Mouse (Mus musculus) c-Kit-negative CD71-positive TER-119-positive erythroid progenitor cells, embryonic 14.5 days (primary cell): ENCODE results near the gene Enox1.

ENCODE experiments used
- DNase-seq: peaks from one replicate; pipeline ENCODE4 v3.0.0-alpha.2; 2013; ENCODE audit warnings: low read depth, low spot score

Enox1 gene

DNA sequence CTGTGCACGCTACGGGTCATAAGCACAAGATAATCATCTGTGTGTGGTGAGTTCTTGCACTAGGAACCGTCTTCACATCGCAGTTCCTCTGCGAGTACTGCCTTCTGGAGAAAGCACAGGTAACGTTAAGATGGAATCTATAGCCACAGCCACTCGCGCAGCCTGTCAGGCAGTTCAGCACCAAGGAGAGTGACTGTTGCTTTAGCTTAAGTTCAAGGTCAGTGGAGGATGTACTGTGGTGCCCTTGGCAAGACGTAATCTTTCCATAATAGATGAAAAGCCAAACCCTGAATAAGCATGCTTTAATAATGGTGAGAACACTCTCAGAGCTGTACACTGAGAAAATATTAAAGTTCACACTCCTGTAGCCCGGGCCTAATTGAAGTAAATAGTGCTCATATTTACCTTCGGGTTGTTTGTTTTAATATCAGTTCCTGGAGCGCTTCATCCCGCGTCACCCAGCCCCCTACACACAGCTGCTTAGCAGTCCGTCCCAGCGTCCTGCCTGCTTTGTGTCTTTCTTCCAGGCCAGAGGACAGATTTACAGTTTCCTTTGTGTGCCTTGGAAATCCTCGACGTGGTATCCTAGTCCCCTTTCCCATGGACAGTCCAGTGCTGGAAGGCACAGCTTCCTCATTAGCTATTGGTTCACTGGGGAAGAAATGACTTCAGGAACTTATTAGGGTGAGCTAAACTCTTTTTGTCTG lies 38.9 kb downstream of the Enox1 start:
- no peak for DNase-seq

DNA sequence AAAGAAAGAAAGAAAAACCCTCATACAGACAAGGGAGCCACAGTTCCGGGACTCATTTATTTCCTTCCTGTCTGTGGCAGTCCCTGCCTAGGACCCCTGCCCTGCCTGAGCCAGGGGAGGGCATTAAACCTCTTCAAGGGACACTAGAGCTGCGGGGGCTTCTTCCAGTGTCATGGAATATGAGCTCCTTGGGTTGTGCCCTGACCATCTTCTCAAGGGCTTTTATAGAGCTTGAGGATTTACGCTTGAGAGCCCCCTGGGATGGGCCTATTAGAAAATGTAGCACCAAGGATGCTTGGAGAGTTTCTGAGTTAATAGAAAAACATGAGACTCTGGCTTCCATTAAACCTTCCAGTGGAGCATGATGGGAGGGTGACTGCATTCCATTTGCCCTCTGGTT lies 39.7 kb downstream of the Enox1 start:
- no peak for DNase-seq

DNA sequence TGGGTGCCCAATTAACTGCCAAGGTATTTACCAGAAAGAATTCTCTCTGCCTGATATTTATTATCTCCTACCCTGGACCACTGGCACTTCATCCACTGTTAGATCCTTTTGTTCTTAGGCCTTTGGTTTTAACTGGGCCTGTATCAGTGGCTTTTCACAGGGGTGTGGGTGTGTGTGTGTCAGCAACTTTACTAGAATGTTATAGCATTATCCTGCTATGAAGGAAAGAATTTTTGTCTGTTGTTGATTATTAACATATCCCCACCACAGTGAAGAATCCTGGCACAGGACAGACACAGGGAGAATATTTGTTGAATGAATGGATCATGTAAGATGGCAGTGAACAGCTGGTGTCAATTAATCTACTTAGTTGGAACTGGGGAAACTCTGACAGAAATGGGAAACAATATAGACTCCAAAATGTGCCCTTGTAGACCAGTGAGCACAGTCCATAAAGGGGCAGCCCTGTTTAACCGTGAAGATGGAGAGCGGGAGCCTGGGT lies 40.9 kb downstream of the Enox1 start:
- no peak for DNase-seq

- no peak for DNase-seq
Measured at GRCm38 (mm10) chr14:77210889-77211288, 54.3 kb downstream of the Enox1 start.

DNA sequence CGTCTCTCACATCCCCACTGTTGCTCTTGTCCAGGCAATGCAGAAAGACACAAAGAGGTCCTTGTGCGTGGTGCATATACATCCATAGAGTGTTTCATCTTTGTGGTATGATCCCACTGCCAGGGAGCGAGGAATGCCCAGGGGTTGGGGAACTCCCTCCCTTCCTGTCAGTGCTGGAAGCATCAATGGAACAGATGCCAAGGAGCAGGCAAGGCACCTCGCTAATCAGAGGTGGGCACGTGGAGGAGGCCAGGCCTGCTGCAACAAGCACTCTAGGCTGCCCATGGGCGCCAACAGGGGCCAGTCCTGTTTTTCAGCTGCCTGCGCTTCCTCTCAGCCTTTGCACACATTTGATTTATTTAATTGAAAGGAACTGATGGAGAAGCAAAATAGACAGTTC lies 56.6 kb downstream of the Enox1 start:
- no peak for DNase-seq

DNA sequence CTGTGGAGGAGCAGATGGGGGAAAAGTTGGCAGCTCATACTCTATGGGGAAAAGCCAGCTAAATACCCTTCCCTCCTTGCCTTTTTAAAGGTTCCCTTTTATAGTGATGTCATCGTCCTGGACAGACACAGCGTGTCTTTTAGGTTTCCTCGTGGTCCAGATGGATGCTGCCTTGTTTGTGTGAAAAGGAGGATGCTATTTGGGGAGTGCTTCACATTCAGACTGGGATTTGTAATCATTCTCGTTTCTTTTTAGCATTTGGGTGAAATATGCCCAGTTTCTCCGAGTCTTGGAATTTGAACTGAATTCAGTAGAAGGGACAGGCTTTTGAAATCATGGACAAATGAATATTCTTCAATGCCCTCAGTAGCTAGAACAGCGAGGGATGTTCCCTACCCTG lies 58.3 kb downstream of the Enox1 start:
- DNase-seq = no peak

GRCm38 (mm10) chr14:77225346-77225745 lies 68.8 kb downstream of the Enox1 start:
- no peak for DNase-seq

- DNase-seq = no peak
Measured at GRCm38 (mm10) chr14:77238811-77239210, 82.2 kb downstream of the Enox1 start.

GRCm38 (mm10) chr14:77239360-77239759 lies 82.8 kb downstream of the Enox1 start:
- DNase-seq = no peak

- no peak for DNase-seq
Measured at GRCm38 (mm10) chr14:77246977-77247376, 90.4 kb downstream of the Enox1 start.

DNA sequence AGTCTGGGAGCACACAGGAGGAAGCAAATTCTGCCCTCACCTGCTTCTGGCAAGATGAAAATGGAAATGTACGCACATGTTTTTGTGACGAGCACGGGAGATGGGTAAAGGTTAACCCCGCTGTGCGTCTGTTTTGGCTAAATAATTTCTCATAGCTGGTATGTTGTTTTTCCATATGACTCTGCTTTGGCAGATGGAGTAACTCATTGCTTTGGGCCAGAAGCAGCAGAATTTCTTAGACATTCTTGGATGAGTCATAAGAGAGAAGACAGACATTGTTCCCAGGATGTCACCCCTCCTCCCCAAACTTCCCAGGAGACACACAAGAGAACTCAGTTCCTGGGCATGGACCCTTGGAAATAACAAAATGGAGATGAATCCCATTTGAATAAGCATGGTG lies 91.9 kb downstream of the Enox1 start:
- DNase-seq = no peak

GRCm38 (mm10) chr14:77248946-77249345 lies 92.4 kb downstream of the Enox1 start:
- no peak for DNase-seq

- no peak for DNase-seq
Measured at GRCm38 (mm10) chr14:77250652-77251238, 94.2 kb downstream of the Enox1 start.

GRCm38 (mm10) chr14:77255201-77255600 lies 98.6 kb downstream of the Enox1 start:
- no peak for DNase-seq

- DNase-seq = no peak
Measured at GRCm38 (mm10) chr14:77255711-77256110, 99.1 kb downstream of the Enox1 start.

GRCm38 (mm10) chr14:77256943-77257342 lies 100.4 kb downstream of the Enox1 start:
- DNase-seq = no peak

- no peak for DNase-seq
Measured at GRCm38 (mm10) chr14:77257461-77257860, 100.9 kb downstream of the Enox1 start.

DNA sequence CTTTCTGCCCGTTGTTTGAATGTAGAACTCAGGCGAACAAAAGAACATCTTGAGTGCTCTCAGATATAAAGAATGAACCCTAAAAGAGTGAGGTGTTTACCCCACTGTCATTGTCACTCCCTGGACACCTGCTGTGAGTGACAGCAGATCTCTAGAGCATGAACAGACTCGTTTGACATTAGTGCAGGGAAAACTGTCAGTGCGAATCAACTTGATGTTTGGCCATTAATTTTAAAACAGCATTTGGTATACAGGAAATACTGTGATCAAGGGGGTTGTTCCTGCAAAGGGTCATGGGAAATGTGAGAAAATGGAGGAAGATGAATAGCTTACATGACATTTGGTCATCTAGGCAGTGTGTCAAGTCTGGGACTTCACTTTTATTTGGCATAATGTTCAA lies 101.6 kb downstream of the Enox1 start:
- DNase-seq = no peak

DNA sequence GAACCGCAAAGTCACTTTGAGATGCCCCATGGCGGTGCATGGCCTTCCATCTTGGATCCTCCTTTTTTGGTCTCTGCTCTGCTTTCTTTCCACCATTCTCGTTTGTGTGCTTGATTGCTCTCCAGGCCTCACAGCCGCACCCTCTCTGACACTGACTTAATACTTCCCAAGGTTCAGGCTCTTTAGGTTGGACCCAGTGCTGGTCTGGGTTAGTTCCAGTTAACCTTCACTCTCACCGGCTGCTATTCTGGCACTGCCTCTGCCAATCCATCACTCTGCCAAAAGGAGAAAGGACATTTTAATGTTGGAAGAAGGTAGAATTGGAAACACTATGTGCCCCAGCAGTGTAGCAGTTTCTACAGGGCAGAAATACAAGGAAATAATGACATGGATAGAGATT lies 103.1 kb downstream of the Enox1 start:
- DNase-seq = no peak

- DNase-seq = no peak
Measured at GRCm38 (mm10) chr14:77260107-77260506, 103.5 kb downstream of the Enox1 start.

GRCm38 (mm10) chr14:77266805-77267771 lies 110.5 kb downstream of the Enox1 start:
- no peak for DNase-seq

DNA sequence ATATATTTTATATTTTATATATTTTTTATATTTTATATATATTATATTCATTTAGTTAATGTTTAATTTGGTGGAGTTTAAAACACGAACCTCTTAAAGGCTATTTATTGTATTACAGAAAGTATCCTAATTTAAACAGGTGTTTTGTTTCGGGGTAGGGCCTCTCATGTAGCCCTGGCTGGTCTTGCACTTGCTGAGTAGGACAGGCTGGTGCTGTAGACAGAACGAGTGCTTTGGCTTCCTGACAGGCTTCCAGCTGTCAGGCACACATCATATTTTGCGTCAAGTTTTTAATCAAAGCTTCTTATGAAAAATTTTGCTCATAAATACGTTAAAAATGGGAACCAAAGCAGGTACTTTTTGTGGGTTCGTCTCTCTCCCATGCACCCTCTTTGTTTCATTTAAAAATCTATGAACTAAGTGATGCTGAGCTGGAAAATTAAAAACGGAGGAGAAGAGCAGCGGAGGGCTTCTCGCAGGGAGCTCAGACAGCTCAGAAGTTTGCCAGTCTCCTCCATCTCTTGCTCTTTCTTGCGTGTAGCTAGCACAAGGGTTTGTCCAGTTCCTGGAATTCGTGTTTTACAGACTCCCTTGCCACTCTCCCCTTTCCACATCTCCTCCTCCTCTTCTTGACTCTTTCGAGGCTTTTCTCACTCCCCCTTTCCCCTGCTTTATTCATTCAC lies 115.8 kb downstream of the Enox1 start:
- DNase-seq = no peak
